Mouse (Mus musculus) induced T-regulatory cell, adult 2 months (primary cell): ENCODE measurements at regions not wholly inside any gene's neighbourhood (a gene's known extent, or its start where the extent isn't known, plus 50 kb on each side); places are given as distances from the start of the nearest gene placed in this dataset.

Experiments
- DNase-seq: peaks from one replicate; pipeline ENCODE4 v3.0.0-alpha.2; 2012; ENCODE audit warnings: low read depth

- no peak for DNase-seq
Observed at GRCm38 (mm10) chr15:36669748-36670147, 337.8 kb downstream of the Zfp706 start.

GRCm38 (mm10) chr15:36666566-36666965 lies 341.0 kb downstream of the Zfp706 start:
- peak; percentile 49 for DNase-seq

- DNase-seq = no peak
Observed at GRCm38 (mm10) chr15:36664391-36664790, 343.2 kb downstream of the Zfp706 start.

GRCm38 (mm10) chr15:36660986-36661385 lies 346.6 kb downstream of the Zfp706 start:
- DNase-seq = no peak
